Mouse (Mus musculus): ENCODE measurements around the gene Omd.
"Not testable (repeated sequence)": the region's sequence is repeated elsewhere in the genome, so short reads cannot be mapped to it uniquely, and the experiment has no call there.

The Omd gene

DNA sequence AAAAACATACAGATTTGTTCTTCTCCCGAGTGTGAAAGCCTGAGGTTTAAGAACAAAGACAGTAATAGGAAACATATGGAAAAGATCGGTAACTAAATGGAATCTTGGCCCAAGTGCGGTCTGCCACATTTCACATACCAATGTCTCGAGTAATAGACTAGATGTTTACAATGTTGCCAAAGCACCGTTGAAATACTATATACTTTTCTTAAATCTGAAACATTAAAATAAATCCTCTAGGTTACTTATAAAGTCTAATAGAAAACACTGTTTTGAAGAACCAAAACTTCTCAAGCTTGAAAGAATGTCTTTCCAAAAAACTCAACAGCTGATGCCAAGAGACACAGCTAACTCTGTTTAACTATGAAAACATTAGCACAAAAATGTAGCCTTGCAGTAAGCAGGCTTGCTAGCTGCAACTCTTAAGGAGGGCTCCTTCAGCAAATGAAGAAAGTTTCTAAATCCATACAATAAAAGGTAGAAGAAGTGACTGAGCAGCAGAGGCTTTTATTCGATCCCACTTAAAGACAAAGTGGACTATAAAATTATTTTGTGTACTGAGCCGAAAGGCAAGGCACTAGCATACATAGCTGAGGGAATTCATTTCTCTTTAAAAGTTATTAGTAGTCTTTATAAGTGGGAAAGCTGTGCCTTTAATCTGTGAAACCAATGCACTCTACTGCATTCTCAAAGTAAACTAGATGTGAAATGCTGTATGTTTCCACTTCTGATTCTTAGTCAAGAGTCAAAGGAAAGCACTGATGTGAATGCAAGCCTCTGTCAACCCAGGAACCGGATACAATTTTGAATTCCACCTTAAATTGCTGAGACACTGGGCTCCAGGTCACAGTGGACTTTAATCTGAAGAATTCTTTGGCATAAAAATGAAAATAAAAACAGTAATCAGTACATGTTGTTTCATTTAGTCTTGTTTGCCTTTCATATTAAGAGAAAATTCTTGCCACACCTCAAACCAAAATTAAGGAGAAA lies at the start of gene Omd:
Gene Omd (plus strand): TSS at position 922 of the 990 bp plus-strand sequence.
- no peak for DNase-seq (ENCODE audit: low spot score)

DNA sequence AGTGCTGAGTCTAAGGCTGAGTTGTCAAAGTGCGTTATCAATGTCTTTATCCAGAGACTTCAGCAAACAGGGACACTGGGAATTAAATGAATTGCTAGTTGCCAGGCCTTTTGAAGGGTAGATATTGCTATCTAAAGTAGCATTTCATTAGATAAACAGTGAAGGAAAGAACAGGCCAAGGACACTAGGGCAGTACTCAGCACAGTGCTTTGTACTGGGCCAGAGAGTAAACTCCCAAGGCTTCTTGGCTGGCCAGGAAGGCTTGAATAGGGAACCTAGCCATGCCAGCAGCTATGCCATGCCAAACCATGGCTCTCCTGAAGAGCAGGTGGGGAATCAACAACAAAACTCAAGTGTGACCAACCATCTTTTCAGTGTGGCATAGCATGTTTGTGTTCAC lies 45.3 kb upstream of the Omd start:
- DNase-seq (ENCODE audit: low spot score) = peak; percentile 11

DNA sequence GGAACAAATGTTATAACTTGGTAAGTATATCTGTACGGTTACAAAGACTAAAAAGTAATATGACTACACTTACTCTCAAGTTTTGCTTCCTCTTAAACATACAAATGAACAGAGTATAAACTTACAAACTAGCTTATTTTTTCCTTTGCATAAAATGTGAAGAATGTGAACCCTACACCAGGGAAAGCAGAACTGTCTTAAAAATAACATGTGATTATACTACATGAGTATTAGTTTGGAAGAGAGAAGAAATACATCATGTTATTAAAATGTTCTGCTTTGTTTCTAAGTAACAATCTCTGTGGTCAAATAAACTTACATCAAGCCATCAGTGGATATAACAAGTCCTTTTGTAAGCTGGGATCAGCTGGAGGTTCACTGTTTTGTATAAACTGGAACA lies 43.6 kb upstream of the Omd start:
- DNase-seq (ENCODE audit: low spot score) = no peak

DNA sequence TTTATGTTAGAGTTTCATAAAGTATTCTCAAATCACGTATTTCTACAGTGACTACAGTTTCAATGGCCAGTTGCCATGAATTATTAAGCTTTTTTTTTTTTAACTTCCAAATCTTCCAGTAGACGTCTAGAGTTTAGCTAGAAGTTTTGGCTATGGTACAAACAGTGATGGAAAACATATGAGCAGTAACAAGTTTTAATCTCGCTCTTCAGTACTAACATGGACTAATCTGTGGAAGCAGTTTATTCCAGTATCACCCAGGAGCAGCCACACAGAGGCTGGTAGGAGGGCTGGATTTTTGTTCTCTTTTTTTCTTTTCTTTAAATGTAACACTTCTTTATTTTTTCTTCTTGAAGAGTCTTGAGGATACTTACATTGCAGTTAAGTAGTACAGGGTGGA lies 38.0 kb upstream of the Omd start, which contains the start of gene Aspn:
Gene Aspn (plus strand): TSS at position 165 of the 400 bp plus-strand sequence.
- no peak for DNase-seq (ENCODE audit: low spot score)

DNA sequence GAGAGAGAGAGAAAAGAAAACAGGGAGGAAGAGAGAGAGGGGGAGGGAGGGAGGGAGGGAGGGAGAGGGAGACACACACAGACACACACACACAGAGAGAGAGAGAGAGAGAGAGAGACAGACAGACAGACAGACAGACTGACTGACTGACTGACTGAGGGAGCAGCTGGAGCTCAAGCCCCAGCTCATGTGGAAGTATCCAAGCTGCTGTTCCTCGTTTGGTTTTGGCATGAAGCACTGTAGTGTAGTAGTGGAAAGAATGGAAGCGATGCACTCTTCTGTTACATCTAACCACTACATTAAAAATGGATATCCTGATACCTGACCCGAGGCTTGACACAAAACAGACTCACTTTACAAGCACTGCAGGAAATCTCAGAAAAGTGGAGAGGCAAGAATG lies 36.6 kb upstream of the Omd start:
- no peak for DNase-seq (ENCODE audit: low spot score)

DNA sequence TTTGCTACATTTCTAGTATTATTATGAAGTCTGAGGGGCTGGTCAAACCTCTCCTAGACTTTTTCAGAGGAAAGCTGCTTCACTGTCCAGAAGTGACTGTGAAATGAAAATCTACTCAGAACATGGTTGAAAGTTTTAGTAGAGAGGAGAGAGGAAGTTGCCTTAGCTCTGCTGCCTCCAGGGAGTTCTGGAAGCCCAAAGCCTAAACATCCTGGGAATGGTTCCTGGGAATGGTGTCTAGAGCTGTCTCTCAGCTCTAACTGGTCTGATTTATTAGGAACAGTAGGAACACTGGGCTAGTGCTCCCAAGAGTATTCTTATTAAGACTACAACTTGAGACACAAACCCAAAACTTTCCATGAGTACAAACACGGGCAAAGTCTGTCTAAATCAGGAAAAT lies 35.7 kb upstream of the Omd start:
- DNase-seq (ENCODE audit: low spot score) = no peak

DNA sequence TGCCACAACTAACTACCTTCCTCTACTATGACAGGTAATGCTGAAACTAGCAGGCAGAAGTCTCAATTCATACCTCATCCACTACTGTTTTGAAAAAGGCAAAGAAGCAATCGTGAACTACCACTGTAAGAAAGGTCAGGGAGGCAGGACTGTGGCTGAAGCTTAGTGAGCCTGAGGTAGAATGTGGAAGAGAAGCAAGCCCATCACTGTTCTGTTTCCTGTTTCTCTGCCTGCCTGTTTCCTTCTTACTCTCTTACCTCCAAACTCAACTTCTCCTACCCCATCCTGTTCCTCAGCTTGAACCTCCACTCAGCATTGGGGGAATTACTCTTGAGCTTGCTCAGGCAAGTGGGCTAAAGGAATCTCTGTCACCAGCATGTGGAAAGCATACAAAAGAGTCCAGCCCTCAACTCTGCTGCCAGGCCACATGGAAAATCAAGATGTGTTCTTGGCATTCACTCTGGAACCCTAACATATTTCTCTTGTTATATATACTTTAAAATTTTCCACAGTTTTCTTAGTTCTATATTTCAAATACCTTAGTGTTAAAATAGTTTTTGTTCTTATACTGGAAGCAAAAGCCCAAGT lies 34.6 kb upstream of the Omd start:
- no peak for DNase-seq (ENCODE audit: low spot score)

DNA sequence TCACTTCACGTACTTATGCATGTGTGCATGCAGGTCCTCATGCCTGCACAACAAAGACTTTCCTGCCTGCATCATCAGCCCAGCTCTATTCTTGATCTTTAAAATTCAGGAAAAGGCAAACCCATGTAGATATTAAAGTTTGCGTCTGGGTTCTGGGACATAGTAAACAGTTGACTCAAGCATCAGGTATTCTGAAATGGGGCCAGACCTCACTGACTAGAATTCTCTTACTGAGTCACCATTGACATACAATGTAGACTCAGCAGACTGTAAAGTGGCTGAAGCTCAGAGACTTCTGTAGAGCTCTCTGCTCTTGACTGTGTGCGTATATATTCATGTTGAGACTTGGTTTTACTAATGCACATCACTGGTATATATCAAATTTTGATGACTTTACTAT lies 32.6 kb upstream of the Omd start:
- no peak for DNase-seq (ENCODE audit: low spot score)

DNA sequence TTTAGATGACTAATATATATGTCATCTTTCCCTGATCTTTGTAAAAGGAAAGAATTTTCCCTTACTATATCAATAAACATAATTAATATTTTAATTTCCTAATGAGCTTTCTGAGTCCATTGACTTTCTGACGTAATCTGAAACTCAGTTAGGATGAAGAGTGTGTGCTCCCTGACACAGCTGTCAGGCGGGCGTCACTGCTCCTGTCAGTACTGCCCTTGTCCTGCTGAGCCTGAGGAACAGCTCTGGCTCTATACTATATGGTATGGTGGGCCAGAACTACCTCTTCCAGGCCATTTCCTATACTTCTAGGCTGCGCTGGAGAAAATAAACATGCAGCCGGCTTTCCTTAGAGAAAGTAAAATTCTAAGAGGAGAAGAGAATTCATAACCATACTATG lies 27.7 kb upstream of the Omd start:
- DNase-seq (ENCODE audit: low spot score) = no peak

DNA sequence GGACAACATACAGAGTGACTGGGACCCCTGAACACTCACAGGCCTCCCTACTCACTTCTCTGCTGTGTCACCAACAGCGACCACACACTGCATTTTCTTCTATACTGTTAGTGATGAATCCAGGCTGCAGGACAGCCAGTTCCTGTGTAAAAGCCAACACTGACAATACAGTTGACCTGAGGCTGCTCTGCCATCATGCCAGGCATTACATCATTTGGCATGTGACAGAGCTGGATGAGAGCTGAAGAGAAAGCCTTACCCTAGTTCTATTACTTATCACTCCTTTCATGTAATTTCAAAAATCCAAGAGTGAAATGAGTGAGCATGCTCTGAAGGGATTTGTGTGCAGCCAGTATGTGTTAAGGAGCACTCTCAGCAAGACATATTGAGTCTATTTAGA lies 26.1 kb upstream of the Omd start:
- no peak for DNase-seq (ENCODE audit: low spot score)

DNA sequence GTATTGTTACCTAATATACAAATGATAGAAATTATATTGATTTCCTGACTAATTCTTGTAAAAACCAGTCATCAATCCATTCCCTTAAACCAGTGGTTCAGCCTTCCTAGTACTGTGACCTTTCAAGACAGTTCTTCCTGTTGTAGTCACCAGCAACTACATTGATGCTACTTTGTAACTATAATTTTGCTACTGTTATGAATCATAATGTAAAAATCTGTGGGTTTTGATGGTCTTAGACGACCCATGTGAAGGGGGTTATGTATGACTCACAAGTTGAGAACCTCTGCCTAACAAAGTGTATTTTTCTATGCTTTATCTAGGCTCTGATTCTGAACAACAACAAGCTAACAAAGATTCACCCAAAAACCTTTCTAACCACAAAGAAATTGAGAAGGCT lies 25.3 kb upstream of the Omd start:
- no peak for DNase-seq (ENCODE audit: low spot score)

DNA sequence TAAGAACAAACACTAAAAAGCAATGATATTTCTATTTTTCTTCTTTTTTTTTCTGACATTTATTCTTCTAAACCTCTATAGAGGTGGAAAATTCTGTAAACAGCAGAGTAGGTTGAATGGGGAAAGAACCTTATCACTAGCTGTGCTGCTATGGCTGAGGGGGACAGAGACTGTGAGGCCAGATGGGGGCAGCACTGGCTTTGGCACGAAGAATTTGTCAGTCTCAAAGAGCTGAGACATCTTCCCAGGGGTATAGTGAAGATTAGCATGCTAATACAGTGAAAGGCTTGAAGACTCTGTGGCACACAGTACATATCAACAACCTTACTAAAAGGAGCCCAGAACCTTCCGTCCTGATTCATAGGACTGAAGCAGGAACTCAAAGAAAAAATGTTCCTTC lies 23.1 kb upstream of the Omd start:
- peak; percentile 66 for DNase-seq (ENCODE audit: low spot score)

DNA sequence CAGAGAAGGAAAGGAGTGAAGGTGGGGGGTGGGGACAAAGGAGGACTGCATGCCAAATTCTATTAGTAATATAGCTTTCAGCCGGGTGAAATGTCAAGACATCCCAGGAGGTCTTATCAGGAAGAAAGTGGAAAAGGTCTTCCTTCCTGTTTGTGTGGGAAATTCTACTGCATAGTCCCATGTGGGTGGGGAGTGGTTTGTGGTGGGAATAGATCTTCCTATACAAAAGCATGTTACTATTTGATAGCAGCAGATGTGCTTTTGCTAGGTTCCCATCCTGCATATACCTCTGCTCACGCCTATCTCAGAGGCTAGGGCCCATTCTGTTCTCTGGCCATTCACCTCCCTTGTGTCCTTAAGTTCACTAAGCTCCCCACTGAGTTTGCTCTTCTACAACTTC lies 21.4 kb upstream of the Omd start:
- no peak for DNase-seq (ENCODE audit: low spot score)

DNA sequence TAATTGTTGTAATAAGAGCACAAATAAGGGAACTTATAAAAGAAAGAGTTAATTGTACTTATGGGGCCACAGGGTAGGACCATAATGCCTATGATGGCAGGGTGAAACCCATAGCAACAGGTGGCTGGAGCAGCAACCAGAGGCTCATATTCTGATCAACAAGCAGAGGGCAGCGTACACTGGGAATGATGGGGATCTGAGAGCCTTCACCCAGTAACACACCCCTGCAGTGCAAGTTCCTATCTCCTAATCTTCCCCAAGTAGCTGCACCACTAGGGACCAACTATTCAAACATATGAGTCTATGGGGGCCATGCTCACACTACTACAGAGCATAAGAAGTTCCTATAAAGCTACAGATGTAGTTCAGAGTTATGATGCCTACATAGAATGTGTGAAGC lies 17.9 kb upstream of the Omd start:
- DNase-seq (ENCODE audit: low spot score) = no peak

DNA sequence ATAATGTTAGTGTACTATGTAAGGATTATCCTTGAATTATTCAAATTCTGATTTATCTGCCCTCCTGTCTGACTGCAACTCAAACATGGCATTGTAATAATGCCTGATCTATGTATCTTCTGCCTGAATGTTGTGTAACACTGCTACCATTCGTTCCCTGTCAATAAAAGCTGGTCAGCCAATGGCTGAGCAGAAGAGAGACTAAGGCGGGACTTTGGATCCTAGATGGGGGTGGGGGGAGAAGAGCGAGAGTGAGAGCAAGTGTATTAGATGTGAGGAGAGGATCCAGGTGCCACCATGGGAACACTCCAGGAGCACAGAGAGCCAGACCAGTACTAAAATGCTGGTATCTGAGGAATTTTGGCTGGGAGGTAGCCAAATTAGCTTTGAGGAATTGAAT lies 11.9 kb upstream of the Omd start:
- no peak for DNase-seq (ENCODE audit: low spot score)

DNA sequence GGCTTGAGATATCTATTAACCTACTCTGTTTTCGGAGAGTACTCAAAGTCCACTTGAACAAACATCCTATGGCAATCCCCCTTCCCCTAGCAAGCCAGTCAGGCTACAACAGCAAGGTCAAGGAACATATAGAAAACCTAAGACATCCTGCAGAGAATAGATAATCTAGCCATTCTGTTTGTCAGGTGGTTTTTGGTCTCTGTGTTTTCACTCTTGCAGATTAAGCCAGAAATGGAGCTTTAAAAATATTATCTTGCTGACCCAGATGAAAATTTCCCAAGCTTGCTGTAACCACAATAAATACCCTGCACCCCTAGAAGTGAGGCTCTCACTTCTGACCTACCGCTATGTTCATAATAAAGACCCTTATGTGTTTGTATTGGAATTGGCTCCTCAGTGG lies 10.8 kb upstream of the Omd start:
- DNase-seq (ENCODE audit: low spot score) = no peak

DNA sequence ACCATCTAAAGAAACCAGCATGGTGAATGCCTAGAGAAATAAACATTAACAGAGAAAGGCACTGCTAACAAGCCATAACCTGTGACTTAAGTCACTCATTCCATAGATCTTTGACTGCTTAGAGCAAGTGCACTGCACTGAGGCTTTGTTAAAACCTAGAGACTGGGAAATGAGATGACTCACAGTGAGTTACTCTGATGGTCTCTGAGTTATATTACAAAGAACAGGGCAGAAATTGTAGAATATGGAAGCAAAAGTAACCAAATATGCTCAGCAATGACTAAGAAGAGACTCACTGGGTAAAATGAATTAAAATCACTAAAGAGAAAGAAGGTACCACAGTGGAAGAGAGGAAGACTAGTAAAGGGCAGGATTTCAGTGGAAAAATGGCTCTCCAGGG lies 1.6 kb downstream of the Omd start:
- DNase-seq (ENCODE audit: low spot score) = no peak

DNA sequence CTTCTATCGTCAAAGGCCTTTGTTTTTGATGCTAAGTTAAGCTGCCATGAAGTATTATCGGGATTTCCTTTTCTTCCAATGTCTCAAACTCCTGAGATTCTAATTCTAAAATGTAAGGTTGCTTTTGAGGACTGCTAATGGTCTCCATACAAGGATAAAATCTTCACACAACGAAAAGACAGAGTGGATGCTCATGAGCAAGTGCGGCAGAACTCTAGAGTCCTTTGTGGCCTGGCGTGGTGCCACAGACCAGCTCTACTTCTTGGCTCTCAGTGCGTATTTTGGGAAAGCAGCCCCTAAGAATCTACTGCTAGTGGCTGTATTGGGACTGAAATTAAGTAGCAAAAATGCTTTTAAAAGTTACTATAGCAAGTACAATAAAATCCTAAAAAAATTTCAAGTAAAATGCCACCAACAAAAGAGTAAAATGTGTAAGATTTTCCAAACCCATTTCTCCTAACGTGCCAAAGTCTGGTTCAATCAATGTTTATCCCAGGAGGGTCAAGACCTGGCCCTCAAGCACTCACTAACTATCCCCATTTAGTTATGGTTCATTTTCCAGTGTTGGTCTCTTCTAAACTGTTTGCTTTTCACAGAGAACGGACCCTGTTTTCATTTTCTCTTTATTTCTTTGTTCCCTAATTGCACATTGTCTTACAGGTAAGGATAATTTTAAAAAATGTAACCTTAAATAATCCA lies 2.2 kb downstream of the Omd start:
- peak; percentile 57 for DNase-seq (ENCODE audit: low spot score)

DNA sequence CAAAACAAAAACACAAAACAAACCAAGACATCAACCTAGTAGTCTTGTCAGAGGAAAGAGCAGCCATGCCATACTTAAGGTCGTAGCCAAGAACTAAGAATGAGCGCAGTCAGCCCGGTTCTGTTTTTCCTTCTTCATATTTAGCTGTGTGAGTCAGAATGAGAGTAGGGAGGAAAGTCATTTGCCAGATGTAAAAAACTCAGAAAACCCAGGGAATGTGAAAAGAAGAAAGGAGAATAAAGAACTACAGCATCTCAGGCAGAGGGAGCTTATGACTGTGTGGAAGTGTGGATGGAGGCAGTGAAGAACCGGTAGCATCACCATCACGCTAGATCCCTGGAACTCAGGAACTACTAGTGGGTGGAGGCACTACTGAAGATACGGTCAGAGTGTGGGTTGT lies 3.8 kb downstream of the Omd start:
- DNase-seq (ENCODE audit: low spot score) = no peak

DNA sequence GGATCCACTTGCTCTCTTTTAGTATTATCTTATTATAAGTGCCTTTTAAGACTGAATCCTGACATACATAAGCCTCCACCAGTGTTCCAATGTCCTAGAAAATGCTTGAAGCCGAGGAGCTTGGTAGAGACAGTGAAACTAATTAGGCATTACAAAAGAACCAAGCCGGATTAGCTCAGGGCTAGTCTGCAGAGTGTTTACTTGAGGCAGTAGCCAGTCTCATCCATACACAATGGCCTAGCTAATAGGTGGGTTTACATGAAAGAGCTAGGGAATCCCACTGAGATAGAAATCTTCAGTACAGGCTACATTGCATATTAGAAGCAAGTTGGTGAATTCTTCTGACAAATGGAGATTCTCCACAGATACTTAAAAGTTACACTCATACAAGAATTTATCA lies 20.3 kb downstream of the Omd start:
- not testable (repeated sequence) for DNase-seq (ENCODE audit: low spot score)

DNA sequence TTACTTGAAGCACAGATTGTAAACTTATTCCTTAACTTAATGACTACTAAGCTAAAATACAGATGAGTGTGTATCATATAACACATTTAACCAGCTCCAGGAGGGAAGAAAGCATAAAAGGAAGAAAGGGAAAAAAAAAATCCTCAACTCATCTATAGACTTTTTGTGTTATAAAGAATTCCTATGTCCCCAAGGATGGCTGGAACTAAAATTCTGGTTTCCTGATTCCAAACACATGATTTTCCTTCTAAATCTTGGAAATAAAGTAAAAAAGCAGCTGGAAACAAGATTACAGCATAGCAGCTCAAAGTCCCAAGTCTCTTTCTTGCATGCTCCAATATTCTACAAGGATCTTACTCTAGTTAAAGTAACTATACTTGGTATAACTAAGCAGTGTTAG lies 21.3 kb downstream of the Omd start:
- no peak for DNase-seq (ENCODE audit: low spot score)

DNA sequence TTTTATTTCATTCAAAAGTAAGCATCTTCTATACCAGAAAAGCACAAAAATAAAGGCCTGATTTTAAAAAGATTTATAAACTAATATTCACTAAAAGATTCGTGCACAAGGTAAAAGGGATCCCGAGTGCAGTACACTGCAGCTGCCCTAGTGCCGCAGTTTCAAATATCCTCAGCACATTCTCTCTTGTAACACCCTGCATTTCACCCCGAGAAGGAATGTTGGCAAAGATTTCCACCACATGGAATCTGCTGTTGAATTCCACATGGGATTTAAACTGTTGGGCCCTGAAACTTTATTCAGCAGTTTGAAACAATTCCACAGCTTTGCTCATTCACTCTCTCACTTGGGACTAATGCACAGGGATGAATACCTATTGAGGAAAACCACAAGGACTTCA lies 25.5 kb downstream of the Omd start, which contains the start of gene Ogn:
Gene Ogn (plus strand): TSS at position 333 of the 400 bp plus-strand sequence.
- no peak for DNase-seq (ENCODE audit: low spot score)

Data from ovary, postnatal 36 days (tissue).